Mouse (Mus musculus): ENCODE data around the gene Map1lc3b. TPM values are rescaled to one million over a fixed set of nuclear protein-coding genes. Genes with fewer than 3 reads are reported as not detected.

The Map1lc3b gene
- polyA plus RNA-seq, 1 experiment, result 186 TPM

- no peak overlapping the region for H3K4me3 ChIP-seq
Observed at GRCm38 (mm10) chr8:121561636-121562345, 28.4 kb upstream of the Map1lc3b start.

GRCm38 (mm10) chr8:121562941-121563351 is 27.2 kb upstream of the Map1lc3b start:
- TF ChIP-seq TCF3 (IDR thresholded peaks at IDR 0.05; ENCODE audit: insufficient read length, low read depth), result no peak
- TF ChIP-seq E2F4 (IDR thresholded peaks at IDR 0.05; ENCODE audit: insufficient read depth), result no peak
- no peak for TF ChIP-seq MAX (IDR thresholded peaks at IDR 0.05; ENCODE audit: low read depth)
- peak in 2 of 3 experiments; percentile 5 to 63 for TF ChIP-seq MYOD1 (IDR thresholded peaks at IDR 0.05; ENCODE audit: control insufficient read depth in 1 of 3, insufficient read length in 2 of 3, low read depth in 2 of 3)
- TF ChIP-seq CEBPB (IDR thresholded peaks at IDR 0.05; ENCODE audit: insufficient read depth, poor library complexity, severe bottlenecking), result no peak
- TF ChIP-seq REST (IDR thresholded peaks at IDR 0.05; ENCODE audit: insufficient read depth, insufficient read length), result no peak
- peak; percentile 18 for TF ChIP-seq SRF (IDR thresholded peaks at IDR 0.05; ENCODE audit: control insufficient read depth, insufficient read length, low read depth)
- peak in 2 of 3 experiments; percentile 58 to 74 for TF ChIP-seq MYOG (IDR thresholded peaks at IDR 0.05; ENCODE audit: control insufficient read depth in 1 of 3, insufficient read depth in 1 of 3, insufficient read length in 2 of 3, low read depth in 2 of 3)
- no peak overlapping the region for H3ac ChIP-seq (ENCODE audit: control insufficient read depth, insufficient read length)
- H3K36me3 ChIP-seq (ENCODE audit: control insufficient read depth, insufficient read depth), result no peaks in the 10 kb centered on the region
- no peaks in the 10 kb centered on the region for H3K79me2 ChIP-seq (ENCODE audit: control insufficient read depth, insufficient read depth)
- no peak overlapping the region for H3K4me3 ChIP-seq
- no peak overlapping the region for H3K4me2 ChIP-seq (ENCODE audit: low read depth)
- H3K27me3 ChIP-seq (ENCODE audit: control insufficient read depth, insufficient read depth, insufficient read length), result no peaks in the 10 kb centered on the region

More at GRCm38 (mm10) chr8:121561636-121562345, 28.4 kb upstream of the Map1lc3b start:
- no peak for TF ChIP-seq SRF (IDR thresholded peaks at IDR 0.05; ENCODE audit: control insufficient read depth, insufficient read length, low read depth)
- no peak for TF ChIP-seq MAX (IDR thresholded peaks at IDR 0.05; ENCODE audit: low read depth)
- TF ChIP-seq POLR2A (IDR thresholded peaks at IDR 0.05; ENCODE audit: insufficient read length, low read depth), result no peak
- no peak for TF ChIP-seq TCF3 (IDR thresholded peaks at IDR 0.05; ENCODE audit: insufficient read length, low read depth)
- no peak for TF ChIP-seq REST (IDR thresholded peaks at IDR 0.05; ENCODE audit: insufficient read depth, insufficient read length)
- TF ChIP-seq MYOG (IDR thresholded peaks at IDR 0.05; ENCODE audit: control insufficient read depth in 1 of 3, insufficient read depth in 1 of 3, insufficient read length in 2 of 3, low read depth in 2 of 3), result no peak
- no peak for TF ChIP-seq MYOD1 (IDR thresholded peaks at IDR 0.05; ENCODE audit: control insufficient read depth in 1 of 3, insufficient read length in 2 of 3, low read depth in 2 of 3)
- no peak for TF ChIP-seq USF1 (IDR thresholded peaks at IDR 0.05; ENCODE audit: low read depth)
- TF ChIP-seq CEBPB (IDR thresholded peaks at IDR 0.05; ENCODE audit: insufficient read depth, poor library complexity, severe bottlenecking), result no peak
- TF ChIP-seq POLR2AphosphoS2 (IDR thresholded peaks at IDR 0.05; ENCODE audit: insufficient read length, low read depth), result no peak
- no peaks in the 10 kb centered on the region for H3K36me3 ChIP-seq (ENCODE audit: control insufficient read depth, insufficient read depth)
- H3ac ChIP-seq (ENCODE audit: control insufficient read depth, insufficient read length), result no peak overlapping the region
- no peaks in the 10 kb centered on the region for H3K27me3 ChIP-seq (ENCODE audit: control insufficient read depth, insufficient read depth, insufficient read length)
- no peaks in the 10 kb centered on the region for H3K79me2 ChIP-seq (ENCODE audit: control insufficient read depth, insufficient read depth)
- H3K4me2 ChIP-seq (ENCODE audit: low read depth), result no peak overlapping the region

DNA sequence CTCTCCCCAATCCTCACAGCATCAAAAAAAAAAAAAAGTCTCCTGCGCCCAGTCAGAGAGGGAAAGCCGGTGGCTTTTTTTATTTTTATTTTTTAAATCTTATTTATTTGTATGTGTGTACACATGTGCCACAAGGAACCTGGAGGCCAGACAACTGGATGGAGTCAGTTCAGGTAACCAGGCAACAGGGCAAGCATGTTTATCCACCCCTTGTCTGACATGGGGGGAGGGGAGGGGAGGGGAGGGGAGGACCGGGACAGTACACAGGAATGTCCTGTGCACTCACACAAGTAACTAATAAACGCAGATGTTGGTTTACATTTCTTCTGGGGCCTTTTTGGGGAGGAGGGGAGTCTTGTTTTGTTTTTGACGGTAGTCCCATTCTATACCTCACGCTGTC is 26.5 kb upstream of the Map1lc3b start:
- Histone ChIP-seq H3K4me3 (no peak overlapping the region), H3K36me3 (ENCODE audit: control insufficient read depth, insufficient read depth) (no peaks in the 10 kb centered on the region)
- TF ChIP-seq POLR2AphosphoS2 (IDR thresholded peaks at IDR 0.05; ENCODE audit: insufficient read length, low read depth) (no peak), USF1 (IDR thresholded peaks at IDR 0.05; ENCODE audit: low read depth) (no peak)

GRCm38 (mm10) chr8:121568321-121568720 is 21.8 kb upstream of the Map1lc3b start:
- Histone ChIP-seq H3K4me3 (no peak overlapping the region), H3K4me2 (ENCODE audit: low read depth) (no peak overlapping the region), H3K27me3 (ENCODE audit: control insufficient read depth, insufficient read depth, insufficient read length) (no peaks in the 10 kb centered on the region), H3ac (ENCODE audit: control insufficient read depth, insufficient read length) (no peak overlapping the region), H3K79me2 (ENCODE audit: control insufficient read depth, insufficient read depth) (no peaks in the 10 kb centered on the region), H3K36me3 (ENCODE audit: control insufficient read depth, insufficient read depth) (no peaks in the 10 kb centered on the region)
- TF ChIP-seq MYOG (IDR thresholded peaks at IDR 0.05; ENCODE audit: control insufficient read depth in 1 of 3, insufficient read depth in 1 of 3, insufficient read length in 2 of 3, low read depth in 2 of 3) (peak in 1 of 3 experiments; percentile 0), POLR2A (IDR thresholded peaks at IDR 0.05; ENCODE audit: insufficient read length, low read depth) (no peak), MYOD1 (IDR thresholded peaks at IDR 0.05; ENCODE audit: control insufficient read depth in 1 of 3, insufficient read length in 2 of 3, low read depth in 2 of 3) (peak in 1 of 3 experiments; percentile 10), USF1 (IDR thresholded peaks at IDR 0.05; ENCODE audit: low read depth) (no peak)

More for the DNA sequence above, 26.5 kb upstream of the Map1lc3b start:
- Histone ChIP-seq H3K4me2 (ENCODE audit: low read depth) (no peak overlapping the region), H3K27me3 (ENCODE audit: control insufficient read depth, insufficient read depth, insufficient read length) (no peaks in the 10 kb centered on the region), H3ac (ENCODE audit: control insufficient read depth, insufficient read length) (no peak overlapping the region), H3K79me2 (ENCODE audit: control insufficient read depth, insufficient read depth) (no peaks in the 10 kb centered on the region)

DNA sequence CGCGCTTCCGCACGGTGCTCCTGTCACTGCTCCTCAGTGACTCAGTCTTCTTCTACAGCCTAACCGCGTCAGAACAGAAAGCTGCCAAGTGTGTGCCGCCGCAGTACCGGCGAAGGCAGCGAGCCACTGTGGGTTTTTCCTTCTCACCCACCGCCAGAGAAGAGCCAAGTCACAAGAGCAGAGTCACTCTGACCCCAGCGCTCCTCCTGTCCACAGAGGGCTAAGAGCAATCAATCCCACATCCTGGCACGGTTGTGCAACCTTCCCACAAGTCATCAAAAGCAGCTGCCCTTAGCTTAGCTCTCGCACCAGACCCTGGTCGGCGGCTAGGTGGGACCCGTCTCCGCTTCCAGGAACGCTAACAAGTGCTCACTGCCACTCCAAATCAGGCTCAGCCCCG is 19.8 kb upstream of the Map1lc3b start:
- no peaks in the 10 kb centered on the region for H3K27me3 ChIP-seq (ENCODE audit: control insufficient read depth, insufficient read depth, insufficient read length)
- H3K4me3 ChIP-seq, result no peak overlapping the region
- TF ChIP-seq E2F4 (IDR thresholded peaks at IDR 0.05; ENCODE audit: insufficient read depth) (no peak), CEBPB (IDR thresholded peaks at IDR 0.05; ENCODE audit: insufficient read depth, poor library complexity, severe bottlenecking) (no peak), SRF (IDR thresholded peaks at IDR 0.05; ENCODE audit: control insufficient read depth, insufficient read length, low read depth) (no peak), MYOG (IDR thresholded peaks at IDR 0.05; ENCODE audit: control insufficient read depth in 1 of 3, insufficient read depth in 1 of 3, insufficient read length in 2 of 3, low read depth in 2 of 3) (peak in 1 of 3 experiments; percentile 36)
- H3K36me3 ChIP-seq (ENCODE audit: control insufficient read depth, insufficient read depth), result no peaks in the 10 kb centered on the region
- H3K79me2 ChIP-seq (ENCODE audit: control insufficient read depth, insufficient read depth), result peaks cover 16% of the 10 kb centered on the region
- no peak overlapping the region for H3ac ChIP-seq (ENCODE audit: control insufficient read depth, insufficient read length)
- H3K4me2 ChIP-seq (ENCODE audit: low read depth), result no peak overlapping the region
